Mouse (Mus musculus) heart, postnatal 0 days (tissue): ENCODE results near the gene Cyp2a4. TPM values are rescaled to one million over a fixed set of nuclear protein-coding genes. Genes with fewer than 3 reads are reported as not detected.
"Not testable (repeated sequence)": the region's sequence is repeated elsewhere in the genome, so short reads cannot be mapped to it uniquely, and the experiment has no call there.

Experiments used
- ATAC-seq: fragments of 200-750 bp; cut with Nextera tagmentation; 2 replicates; pipeline ENCODE4 v1.8.0; 2017; ENCODE audit warnings: low read depth, moderate number of reproducible peaks, moderate library complexity; ENCODE audit not compliant: insufficient read depth
- DNase-seq: peaks from one replicate; pipeline ENCODE4 v3.0.0-alpha.2; 2016; ENCODE audit warnings: low spot score
- H3K27ac ChIP-seq: fragments of 300-500 bp; sonication (generic); 2 replicates; pipeline ENCODE4 v1.5.1; 2014; ENCODE audit warnings: low read depth, mild to moderate bottlenecking
- H3K27me3 ChIP-seq: fragments of 300-500 bp; sonication (generic); 2 replicates; pipeline ENCODE4 v1.6.1; 2014; ENCODE audit warnings: low read length, mixed read lengths; ENCODE audit not compliant: control insufficient read depth, insufficient read depth
- H3K36me3 ChIP-seq: fragments of 300-500 bp; sonication (generic); replicated peaks from 2 replicates; pipeline ENCODE4 v1.6.1; 2014; ENCODE audit warnings: low read length, mixed read lengths; ENCODE audit not compliant: control insufficient read depth, insufficient read depth
- H3K4me1 ChIP-seq: fragments of 300-500 bp; sonication (generic); 2 replicates; pipeline ENCODE4 v1.6.1; 2014; ENCODE audit warnings: antibody characterized with exemption; ENCODE audit not compliant: control insufficient read depth, insufficient read depth
- H3K4me2 ChIP-seq: fragments of 300-500 bp; sonication (generic); 2 replicates; pipeline ENCODE4 v1.6.1; 2014; ENCODE audit warnings: low read depth, mild to moderate bottlenecking, low read length, moderate library complexity
- H3K4me3 ChIP-seq: fragments of 300-500 bp; sonication (generic); 2 replicates; pipeline ENCODE4 v1.5.1; 2014; ENCODE audit warnings: low read depth, low read length
- H3K9ac ChIP-seq: fragments of 300-500 bp; sonication (generic); replicated peaks from 2 replicates; pipeline ENCODE4 v1.6.1; 2014; ENCODE audit warnings: low read depth, low read length, mixed read lengths
- H3K9me3 ChIP-seq: fragments of 300-500 bp; sonication (generic); replicated peaks from 2 replicates; pipeline ENCODE4 v1.6.1; 2016; ENCODE audit warnings: low read length; ENCODE audit not compliant: control insufficient read depth
- WGBS: fragments of 180-500 bp; shearing (Covaris S2); extraction: QIAGEN DNeasy Blood & Tissue Kit; methylation state at CpG from one replicate; pipeline ENCODE4 v1.1.7; 2014; 5-methylcytosine and 5-hydroxymethylcytosine counted together
- polyA plus RNA-seq: library from polyadenylated mRNA; unstranded; fragments of >200 nt; fragmentation: Nextera tagmentation; extraction: Ambion mirVana; gene quantifications from 2 replicates; pipeline ENCODE4 v1.2.1, GENCODE M21; 2015
- total RNA-seq: library from RNA; depleted of rRNA; stranded (reverse); fragments of >200 nt; gene quantifications from 2 replicates; pipeline ENCODE4 v1.2.3, GENCODE M21; 2014; ENCODE audit warnings: low replicate concordance; rRNA removed

Gene Cyp2a4
- total RNA-seq, result not detected in 2 replicates
- not detected in 2 replicates for polyA plus RNA-seq

DNA sequence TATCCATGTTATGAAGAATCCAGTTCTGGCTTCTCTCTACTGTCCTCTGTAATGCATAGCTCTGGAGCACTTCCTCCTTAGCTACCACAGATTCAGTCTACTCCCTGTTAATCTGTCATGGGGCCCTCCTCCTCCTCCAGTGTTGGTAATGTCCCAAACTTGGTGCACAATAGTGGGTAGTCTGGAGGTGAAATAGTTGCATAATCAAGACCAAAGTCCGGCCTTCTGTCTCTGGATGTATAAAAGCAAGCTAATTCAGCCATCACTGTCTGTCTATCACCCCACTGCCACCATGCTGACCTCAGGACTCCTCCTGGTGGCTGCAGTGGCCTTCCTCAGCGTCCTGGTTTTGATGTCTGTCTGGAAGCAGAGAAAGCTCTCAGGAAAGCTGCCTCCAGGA lies at the start of gene Cyp2a4:
Gene Cyp2a4, plus strand, starts transcription at position 244 of the 400 bp plus-strand sequence.
- not testable (repeated sequence) for DNase-seq, H3K27ac ChIP-seq, H3K36me3 ChIP-seq, H3K27me3 ChIP-seq, ATAC-seq, H3K4me3 ChIP-seq, H3K4me2 ChIP-seq, H3K9me3 ChIP-seq, H3K4me1 ChIP-seq, H3K9ac ChIP-seq
- WGBS, result 35% methylated on average over 2 of the region's 2 CpGs

DNA sequence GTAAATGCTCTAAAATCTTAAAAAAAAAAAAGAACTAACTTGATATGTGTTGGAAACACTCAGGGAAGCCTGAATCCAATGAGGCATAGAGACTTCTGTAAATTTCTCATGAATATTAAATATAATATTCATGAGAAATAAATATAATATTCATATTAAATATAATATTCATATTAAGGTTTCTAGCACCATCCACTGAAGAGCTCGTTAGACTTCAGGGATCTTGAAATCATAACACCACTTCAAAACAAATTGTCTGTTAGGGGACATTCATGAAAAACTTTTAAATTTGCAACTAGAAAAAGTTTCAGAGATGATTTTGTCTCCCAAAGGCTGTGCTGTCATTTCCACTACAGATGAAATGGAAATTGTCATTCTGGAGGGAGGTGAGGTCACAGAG lies 46.9 kb upstream of the Cyp2a4 start, which contains the start of gene Vmn1r184:
Gene Vmn1r184, plus strand, starts transcription at position 301 of the 400 bp plus-strand sequence.
- not testable (repeated sequence) for H3K4me1 ChIP-seq, H3K9me3 ChIP-seq, H3K9ac ChIP-seq, H3K27ac ChIP-seq, H3K4me3 ChIP-seq, H3K36me3 ChIP-seq, ATAC-seq, H3K4me2 ChIP-seq, DNase-seq, H3K27me3 ChIP-seq
- 53% methylated on average over 1 of the region's 1 CpGs for WGBS

DNA sequence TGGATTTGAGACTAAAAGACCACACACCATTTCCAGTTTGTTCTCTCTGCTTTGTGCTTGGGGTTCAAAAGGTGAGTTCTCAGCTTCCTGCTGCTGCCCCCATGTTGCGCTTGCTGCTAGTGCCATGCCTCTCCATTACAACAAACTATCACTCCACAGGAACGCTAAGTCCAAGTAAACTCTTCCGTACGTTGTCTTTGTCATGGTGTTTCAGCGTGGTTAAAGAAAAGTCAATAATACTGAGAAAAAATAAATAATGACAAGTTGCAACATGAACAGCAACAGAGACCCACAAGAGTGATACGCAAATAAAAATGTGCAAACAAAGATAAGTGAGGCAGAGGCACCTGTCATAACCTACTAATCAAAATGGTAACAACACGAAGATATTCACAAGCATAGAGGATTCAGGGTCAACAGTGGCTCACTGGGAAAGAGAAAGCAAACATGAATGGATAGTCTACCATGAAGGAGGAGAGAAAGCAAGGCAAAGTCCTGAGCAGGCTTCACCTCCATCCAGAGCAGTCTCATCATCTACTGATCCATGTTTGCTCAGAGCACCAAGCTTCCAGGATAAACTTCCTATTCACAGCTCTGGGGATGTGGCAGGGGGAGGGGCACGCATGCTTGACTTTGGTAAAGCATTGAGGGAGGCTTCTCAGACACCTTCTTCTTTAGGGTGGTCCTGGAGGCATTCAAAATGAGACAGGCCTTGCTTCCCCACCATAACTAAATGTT lies 3.4 kb upstream of the Cyp2a4 start:
- H3K36me3 ChIP-seq, H3K27me3 ChIP-seq, H3K9me3 ChIP-seq, ATAC-seq, H3K4me2 ChIP-seq, DNase-seq, H3K4me1 ChIP-seq, H3K27ac ChIP-seq, H3K4me3 ChIP-seq, H3K9ac ChIP-seq: not testable (repeated sequence)
- WGBS, result 76% methylated on average over 7 of the region's 8 CpGs

DNA sequence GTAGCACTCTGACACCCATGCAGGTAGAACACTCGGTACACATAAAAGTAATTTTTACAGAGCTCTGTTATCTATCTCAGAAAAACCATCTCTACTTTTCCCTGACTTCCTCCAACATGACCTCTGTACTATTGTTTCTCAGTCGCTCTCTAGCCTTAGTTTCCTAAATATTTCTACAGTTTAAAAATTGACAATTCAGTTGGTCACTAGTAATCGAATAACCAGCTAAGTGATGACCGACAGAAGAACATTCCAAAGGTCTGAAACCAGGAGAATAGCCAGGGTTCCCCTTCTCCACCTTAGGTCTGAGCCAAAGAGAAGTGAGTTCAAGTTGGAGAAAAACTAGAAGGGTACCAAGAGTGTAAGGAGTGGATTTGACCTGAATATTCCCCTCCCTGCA lies 4.8 kb downstream of the Cyp2a4 start:
- not testable (repeated sequence) for DNase-seq, H3K9ac ChIP-seq, H3K27me3 ChIP-seq, H3K4me1 ChIP-seq, ATAC-seq, H3K4me2 ChIP-seq, H3K4me3 ChIP-seq, H3K9me3 ChIP-seq, H3K27ac ChIP-seq, H3K36me3 ChIP-seq
- WGBS, result 68% methylated on average over 4 of the region's 4 CpGs

DNA sequence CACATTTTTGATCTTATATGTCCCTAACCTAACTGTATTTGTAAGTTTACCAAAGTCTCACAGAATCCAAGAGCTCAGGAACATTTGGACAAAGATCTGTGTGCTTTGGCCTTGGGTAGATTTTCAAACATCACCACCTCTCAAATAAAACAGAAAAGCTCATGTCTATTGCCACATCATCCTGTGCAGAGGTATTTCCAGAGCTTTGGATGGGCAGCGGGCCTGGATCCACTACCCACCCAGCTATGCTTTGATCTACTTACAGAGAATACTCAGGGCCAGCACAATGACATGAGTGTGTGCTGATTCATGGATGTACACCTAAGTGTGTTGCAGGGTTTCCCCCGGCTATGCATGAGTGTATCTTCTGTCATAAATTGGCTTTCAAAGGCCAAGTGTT lies 8.2 kb downstream of the Cyp2a4 start:
- not testable (repeated sequence) for H3K27ac ChIP-seq, H3K4me1 ChIP-seq, H3K4me3 ChIP-seq, H3K36me3 ChIP-seq, H3K4me2 ChIP-seq, H3K9ac ChIP-seq, ATAC-seq, DNase-seq, H3K27me3 ChIP-seq, H3K9me3 ChIP-seq
- WGBS, result 63% methylated on average over 2 of the region's 2 CpGs

DNA sequence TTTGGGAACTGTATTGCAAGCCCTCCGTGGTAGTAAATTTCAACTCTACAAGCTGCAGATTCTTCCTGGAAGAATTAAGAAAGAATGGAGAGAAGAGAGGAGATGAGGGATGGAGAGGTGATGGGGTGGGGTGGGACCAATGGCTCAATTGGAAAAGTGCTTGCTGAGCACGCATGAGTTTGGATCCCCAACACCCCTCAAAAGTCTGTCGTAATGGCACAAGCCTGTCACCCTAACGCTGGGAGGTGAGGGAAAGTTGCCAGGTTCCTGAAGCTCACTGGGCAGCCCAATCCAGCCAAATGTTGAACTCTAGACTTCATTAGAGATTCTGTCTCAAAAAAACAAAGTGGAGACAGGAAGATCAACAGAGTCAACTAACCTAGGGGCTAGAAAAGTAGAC lies 8.8 kb downstream of the Cyp2a4 start:
- not testable (repeated sequence) for H3K9ac ChIP-seq, H3K4me2 ChIP-seq, H3K27me3 ChIP-seq, H3K4me3 ChIP-seq, ATAC-seq, DNase-seq, H3K27ac ChIP-seq, H3K9me3 ChIP-seq, H3K36me3 ChIP-seq, H3K4me1 ChIP-seq
- 73% methylated on average over 4 of the region's 4 CpGs for WGBS

DNA sequence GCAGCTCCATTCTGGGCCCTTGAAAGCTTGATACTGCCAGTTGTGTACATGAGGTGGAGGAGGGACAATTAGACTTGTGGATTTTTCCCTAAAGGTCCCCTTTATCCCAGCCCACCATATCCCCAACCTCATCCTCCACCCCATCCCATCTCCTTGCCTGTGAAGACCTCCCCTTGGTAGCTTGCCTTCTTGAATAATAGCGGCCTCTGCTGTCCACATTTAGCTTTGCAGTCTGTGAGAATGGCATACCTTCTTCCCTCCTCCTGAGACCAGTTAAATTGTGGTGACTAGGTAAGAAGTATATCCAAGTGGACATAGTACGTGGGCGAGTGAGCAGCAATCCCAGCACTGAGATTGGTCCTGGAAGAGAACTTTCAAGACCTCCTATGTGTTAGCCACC lies 13.4 kb downstream of the Cyp2a4 start:
- DNase-seq, H3K4me2 ChIP-seq, H3K27ac ChIP-seq, ATAC-seq, H3K27me3 ChIP-seq, H3K36me3 ChIP-seq, H3K4me1 ChIP-seq, H3K4me3 ChIP-seq, H3K9ac ChIP-seq, H3K9me3 ChIP-seq: not testable (repeated sequence)
- WGBS, result 48% methylated on average over 3 of the region's 3 CpGs

DNA sequence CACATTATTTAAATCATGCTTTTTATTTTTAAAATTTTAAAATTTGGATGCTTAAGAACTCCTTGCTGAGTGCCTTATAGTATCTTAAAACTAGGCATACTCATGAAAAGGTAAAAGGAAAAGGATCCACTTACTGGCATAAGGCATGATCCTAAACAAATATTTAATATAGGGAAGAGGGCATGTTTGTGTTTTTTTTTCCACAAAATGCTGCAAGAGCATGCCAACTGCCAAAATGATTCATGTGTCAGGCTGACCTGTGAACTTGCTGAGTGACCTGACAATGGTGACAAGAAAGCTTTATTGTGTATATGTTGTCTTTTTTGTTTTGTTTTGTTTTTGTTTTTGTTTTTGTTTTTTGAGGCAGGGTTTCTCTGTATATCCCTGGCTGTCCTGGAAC lies 43.2 kb downstream of the Cyp2a4 start:
- not testable (repeated sequence) for H3K4me3 ChIP-seq, H3K9ac ChIP-seq, ATAC-seq, H3K9me3 ChIP-seq, H3K4me2 ChIP-seq, H3K36me3 ChIP-seq, H3K27me3 ChIP-seq, H3K27ac ChIP-seq, H3K4me1 ChIP-seq, DNase-seq

DNA sequence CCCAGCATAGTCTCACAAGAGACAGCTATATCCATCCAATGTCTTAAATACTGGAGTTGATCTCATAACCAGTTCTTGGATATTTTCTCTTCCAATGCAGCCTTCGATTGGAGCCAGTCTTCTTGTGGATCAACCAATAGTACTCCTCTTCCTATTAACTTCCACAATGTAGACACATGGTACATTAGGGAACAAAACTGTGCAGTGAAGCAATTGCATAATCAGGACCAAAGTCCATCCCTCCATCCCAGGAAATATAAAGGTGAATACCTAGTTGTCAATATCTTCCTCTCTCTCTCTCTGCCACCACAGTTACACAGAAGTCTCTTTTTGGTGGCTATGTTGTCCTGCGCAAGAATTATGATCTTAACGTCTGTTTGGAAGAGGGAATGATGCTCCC lies 45.3 kb downstream of the Cyp2a4 start:
- 58% methylated on average over 2 of the region's 3 CpGs for WGBS
- not testable (repeated sequence) for H3K27me3 ChIP-seq, H3K4me2 ChIP-seq, H3K9ac ChIP-seq, DNase-seq, H3K4me1 ChIP-seq, H3K9me3 ChIP-seq, H3K27ac ChIP-seq, H3K4me3 ChIP-seq, ATAC-seq, H3K36me3 ChIP-seq
